Mouse (Mus musculus): ENCODE results near the gene Cyp8b1.

GRCm38 (mm10) chr9:121907356-121908070 lies 8.6 kb downstream of the Cyp8b1 start:
- TF ChIP-seq POLR2A (IDR thresholded peaks at IDR 0.05; ENCODE audit: borderline replicate concordance, insufficient read depth, low read length) (no peak), CTCF (IDR thresholded peaks at IDR 0.05; ENCODE audit: borderline replicate concordance, insufficient read depth, low read depth, low read length) (no peak)

All from cerebellum, adult 2 months (tissue).